Mouse (Mus musculus): ENCODE measurements around the gene St7. TPM values are rescaled to one million over a fixed set of nuclear protein-coding genes. Genes with fewer than 3 reads are reported as not detected.

The St7 gene
- total and polyA plus RNA-seq, 2 experiments from 2014 or later = 35.8 to 71.7 TPM

DNA sequence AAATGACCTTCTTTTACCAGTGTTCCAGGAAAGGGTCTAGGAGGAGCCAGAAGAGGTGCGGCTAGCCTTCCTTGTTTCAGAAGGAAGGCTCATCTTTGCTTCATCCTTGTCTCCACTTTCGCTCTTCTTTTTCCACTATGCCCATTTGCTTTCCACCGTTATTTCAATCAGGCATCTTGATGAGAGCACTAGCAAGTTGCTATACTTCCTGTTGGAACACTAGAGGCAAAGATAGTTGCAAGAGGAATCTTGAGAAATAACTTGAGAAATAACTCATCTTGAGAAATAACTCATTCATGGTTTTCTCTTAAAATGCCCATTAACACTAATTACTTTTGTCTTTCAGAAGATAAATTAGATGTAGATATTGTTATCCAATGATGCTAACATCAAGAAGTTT is 202.8 kb downstream of the St7 start:
- ATAC-seq = no peak
- Histone ChIP-seq H3K36me3 (ENCODE audit: insufficient read depth, low read length) (no peaks in the 10 kb centered on the region), H3K27me3 (ENCODE audit: insufficient read depth, low read length) (no peaks in the 10 kb centered on the region), H3K27ac (no peak overlapping the region), H3K9ac (replicated peaks; ENCODE audit: low read length) (no peak overlapping the region), H3K9me3 (ENCODE audit: low read length) (no peaks in the 10 kb centered on the region), H3K4me1 (ENCODE audit: insufficient read depth, low read length) (no peaks in the 10 kb centered on the region), H3K4me2 (ENCODE audit: low read depth, low read length) (no peak overlapping the region), H3K4me3 (ENCODE audit: low read length) (no peak overlapping the region)
- DNase-seq (ENCODE audit: low spot score) = no peak
- TF ChIP-seq CTCF (IDR thresholded peaks at IDR 0.05; ENCODE audit: low read depth) = no peak
- WGBS = 96% methylated on average over 3 of the region's 3 CpGs

- ATAC-seq (no peak), DNase-seq (ENCODE audit: low spot score) (no peak)
- no peaks in the 10 kb centered on the region for H3K36me3 ChIP-seq (ENCODE audit: insufficient read depth, low read length)
- no peak overlapping the region for H3K4me2 ChIP-seq (ENCODE audit: low read depth, low read length)
- H3K9ac ChIP-seq (replicated peaks; ENCODE audit: low read length) = no peak overlapping the region
- H3K4me1 ChIP-seq (ENCODE audit: insufficient read depth, low read length) = no peaks in the 10 kb centered on the region
- no peak for TF ChIP-seq CTCF (IDR thresholded peaks at IDR 0.05; ENCODE audit: low read depth)
- H3K27me3 ChIP-seq (ENCODE audit: insufficient read depth, low read length) = no peaks in the 10 kb centered on the region
- H3K27ac ChIP-seq = no peak overlapping the region
- no peak overlapping the region for H3K4me3 ChIP-seq (ENCODE audit: low read length)
- 83% methylated on average over 1 of the region's 1 CpGs for WGBS
- H3K9me3 ChIP-seq (ENCODE audit: low read length) = no peaks in the 10 kb centered on the region
These were observed 205.8 kb downstream of the St7 start for GRCm38 (mm10) chr6:17898539-17898938.

DNA sequence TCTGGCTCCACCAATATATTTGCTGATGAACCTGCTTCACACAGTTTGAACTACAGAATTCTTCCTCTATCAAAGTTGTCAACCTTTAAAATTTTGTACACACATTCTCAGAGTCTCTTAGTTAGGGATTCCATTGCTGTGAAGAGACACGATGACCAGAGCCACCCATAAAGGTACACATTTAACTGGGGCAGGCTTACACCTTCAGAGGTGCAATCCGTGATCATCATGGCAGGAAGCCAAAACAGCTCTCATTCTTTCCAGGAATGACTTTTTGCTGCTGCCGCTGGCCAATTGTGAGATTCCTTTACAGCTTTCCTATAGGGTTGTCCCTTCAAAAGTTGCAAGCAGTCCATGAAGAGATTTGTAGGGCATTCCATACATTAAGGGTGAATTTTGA is 210.6 kb downstream of the St7 start:
- H3K4me1 ChIP-seq (ENCODE audit: insufficient read depth, low read length) = no peaks in the 10 kb centered on the region
- 71% methylated on average over 3 of the region's 3 CpGs for WGBS
- no peak overlapping the region for H3K4me3 ChIP-seq (ENCODE audit: low read length)
- no peak for TF ChIP-seq CTCF (IDR thresholded peaks at IDR 0.05; ENCODE audit: low read depth)
- DNase-seq (ENCODE audit: low spot score) (no peak), ATAC-seq (no peak)
- no peaks in the 10 kb centered on the region for H3K27me3 ChIP-seq (ENCODE audit: insufficient read depth, low read length)
- H3K9ac ChIP-seq (replicated peaks; ENCODE audit: low read length) = no peak overlapping the region
- H3K9me3 ChIP-seq (ENCODE audit: low read length) = no peaks in the 10 kb centered on the region
- H3K27ac ChIP-seq = no peak overlapping the region
- 0 out of 2 replicates have a peak, but pooled peaks cover 4% of the 10 kb centered on the region for H3K36me3 ChIP-seq (ENCODE audit: insufficient read depth, low read length)
- H3K4me2 ChIP-seq (ENCODE audit: low read depth, low read length) = no peak overlapping the region

GRCm38 (mm10) chr6:17905776-17906175 is 213.0 kb downstream of the St7 start:
- ATAC-seq (no peak), DNase-seq (ENCODE audit: low spot score) (no peak)
- TF ChIP-seq CTCF (IDR thresholded peaks at IDR 0.05; ENCODE audit: low read depth) = no peak
- H3K36me3 ChIP-seq (ENCODE audit: insufficient read depth, low read length) = 0 out of 2 replicates have a peak, but pooled peaks cover 4% of the 10 kb centered on the region
- WGBS = 30% methylated on average over 3 of the region's 3 CpGs
- no peak overlapping the region for H3K27ac ChIP-seq
- H3K9ac ChIP-seq (replicated peaks; ENCODE audit: low read length) = no peak overlapping the region
- H3K9me3 ChIP-seq (ENCODE audit: low read length) = no peaks in the 10 kb centered on the region
- no peak overlapping the region for H3K4me2 ChIP-seq (ENCODE audit: low read depth, low read length)
- no peaks in the 10 kb centered on the region for H3K4me1 ChIP-seq (ENCODE audit: insufficient read depth, low read length)
- H3K4me3 ChIP-seq (ENCODE audit: low read length) = no peak overlapping the region
- H3K27me3 ChIP-seq (ENCODE audit: insufficient read depth, low read length) = no peaks in the 10 kb centered on the region

GRCm38 (mm10) chr6:17906289-17906688 is 213.6 kb downstream of the St7 start:
- WGBS = 12% methylated on average over 6 of the region's 6 CpGs
- H3K4me2 ChIP-seq (ENCODE audit: low read depth, low read length) = no peak overlapping the region
- ATAC-seq (no peak), DNase-seq (ENCODE audit: low spot score) (no peak)
- no peaks in the 10 kb centered on the region for H3K4me1 ChIP-seq (ENCODE audit: insufficient read depth, low read length)
- H3K27ac ChIP-seq = no peak overlapping the region
- no peaks in the 10 kb centered on the region for H3K27me3 ChIP-seq (ENCODE audit: insufficient read depth, low read length)
- H3K4me3 ChIP-seq (ENCODE audit: low read length) = no peak overlapping the region
- H3K9ac ChIP-seq (replicated peaks; ENCODE audit: low read length) = no peak overlapping the region
- peaks cover 4% of the 10 kb centered on the region; the same call in 1 of the 2 replicates for H3K36me3 ChIP-seq (ENCODE audit: insufficient read depth, low read length)
- no peak for TF ChIP-seq CTCF (IDR thresholded peaks at IDR 0.05; ENCODE audit: low read depth)
- no peaks in the 10 kb centered on the region for H3K9me3 ChIP-seq (ENCODE audit: low read length)

GRCm38 (mm10) chr6:17912312-17912711 is 219.6 kb downstream of the St7 start:
- H3K4me1 ChIP-seq (ENCODE audit: insufficient read depth, low read length) = no peaks in the 10 kb centered on the region
- no peak overlapping the region for H3K27ac ChIP-seq
- no peaks in the 10 kb centered on the region for H3K27me3 ChIP-seq (ENCODE audit: insufficient read depth, low read length)
- WGBS = 72% methylated on average over 6 of the region's 6 CpGs
- no peaks in the 10 kb centered on the region for H3K9me3 ChIP-seq (ENCODE audit: low read length)
- TF ChIP-seq CTCF (IDR thresholded peaks at IDR 0.05; ENCODE audit: low read depth) = no peak
- no peaks in the 10 kb centered on the region; the same call in 1 of the 2 replicates for H3K36me3 ChIP-seq (ENCODE audit: insufficient read depth, low read length)
- no peak overlapping the region for H3K9ac ChIP-seq (replicated peaks; ENCODE audit: low read length)
- no peak for DNase-seq (ENCODE audit: low spot score)
- H3K4me2 ChIP-seq (ENCODE audit: low read depth, low read length) = no peak overlapping the region
- no peak overlapping the region for H3K4me3 ChIP-seq (ENCODE audit: low read length)
- no peak for ATAC-seq

DNA sequence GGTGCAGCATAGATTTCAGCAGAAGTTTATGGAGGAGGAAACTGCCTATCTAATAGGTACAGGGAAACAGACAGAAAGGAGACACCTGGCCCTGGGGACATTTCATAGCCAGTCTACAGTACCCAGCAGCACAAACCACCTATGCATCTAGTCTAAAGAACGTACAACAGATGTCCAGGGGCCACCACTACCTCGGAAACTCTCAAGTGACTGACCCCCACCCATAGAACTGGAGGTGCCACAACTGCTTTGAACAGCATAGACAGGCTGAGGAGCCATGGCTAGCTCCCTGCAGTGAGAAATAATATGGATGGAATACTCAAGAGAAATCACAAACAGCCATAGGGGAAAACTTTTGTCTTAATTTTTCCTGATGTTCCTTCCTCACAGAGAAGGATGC is 220.1 kb downstream of the St7 start:
- no peaks in the 10 kb centered on the region for H3K27me3 ChIP-seq (ENCODE audit: insufficient read depth, low read length)
- H3K9ac ChIP-seq (replicated peaks; ENCODE audit: low read length) = no peak overlapping the region
- no peaks in the 10 kb centered on the region; the same call in 1 of the 2 replicates for H3K36me3 ChIP-seq (ENCODE audit: insufficient read depth, low read length)
- H3K4me3 ChIP-seq (ENCODE audit: low read length) = no peak overlapping the region
- TF ChIP-seq CTCF (IDR thresholded peaks at IDR 0.05; ENCODE audit: low read depth) = no peak
- no peak overlapping the region for H3K27ac ChIP-seq
- ATAC-seq (no peak), DNase-seq (ENCODE audit: low spot score) (no peak)
- no peaks in the 10 kb centered on the region for H3K4me1 ChIP-seq (ENCODE audit: insufficient read depth, low read length)
- H3K4me2 ChIP-seq (ENCODE audit: low read depth, low read length) = no peak overlapping the region
- WGBS = 53% methylated on average over 2 of the region's 2 CpGs
- no peaks in the 10 kb centered on the region for H3K9me3 ChIP-seq (ENCODE audit: low read length)
